Mouse (Mus musculus) midbrain, embryonic 16.5 days (tissue): Measurements from ENCODE around the gene Apol7a. TPM values are rescaled to one million over a fixed set of nuclear protein-coding genes. Genes with fewer than 3 reads are reported as not detected.
"Not testable (repeated sequence)": the region's sequence is repeated elsewhere in the genome, so short reads cannot be mapped to it uniquely, and the experiment has no call there.

Experiments
- ATAC-seq: fragments of 200-750 bp; cut with Nextera tagmentation; 2 replicates; pipeline ENCODE4 v1.8.0; 2017; ENCODE audit warnings: moderate TSS enrichment
- H3K27ac ChIP-seq: fragments of 300-500 bp; sonication (generic); 2 replicates; pipeline ENCODE4 v1.5.1; 2014; ENCODE audit warnings: mild to moderate bottlenecking, low read length, mixed read lengths
- H3K27me3 ChIP-seq: fragments of 300-500 bp; sonication (generic); 2 replicates; pipeline ENCODE4 v1.6.1; 2014; ENCODE audit warnings: low read depth, low read length, mixed read lengths; ENCODE audit not compliant: control insufficient read depth, insufficient read depth
- H3K36me3 ChIP-seq: fragments of 300-500 bp; sonication (generic); 2 replicates; pipeline ENCODE4 v1.6.1; 2014; ENCODE audit warnings: mild to moderate bottlenecking, low read length, moderate library complexity, mixed read lengths; ENCODE audit not compliant: control insufficient read depth, insufficient read depth
- H3K4me1 ChIP-seq: fragments of 300-500 bp; sonication (generic); 2 replicates; pipeline ENCODE4 v1.6.1; 2014; ENCODE audit warnings: mild to moderate bottlenecking, low read length, mixed read lengths; ENCODE audit not compliant: control insufficient read depth, insufficient read depth
- H3K4me2 ChIP-seq: fragments of 300-500 bp; sonication (generic); 2 replicates; pipeline ENCODE4 v1.6.1; 2014; ENCODE audit warnings: mild to moderate bottlenecking, low read length, mixed read lengths
- H3K4me3 ChIP-seq: fragments of 300-500 bp; sonication (generic); 2 replicates; pipeline ENCODE4 v1.5.1; 2014; ENCODE audit warnings: low read depth, mild to moderate bottlenecking, low read length, moderate library complexity, mixed read lengths
- H3K9ac ChIP-seq: fragments of 300-500 bp; sonication (generic); 2 replicates; pipeline ENCODE4 v1.6.1; 2014; ENCODE audit warnings: low read depth, low read length, mixed read lengths
- H3K9me3 ChIP-seq: fragments of 300-500 bp; sonication (generic); replicated peaks from 2 replicates; pipeline ENCODE4 v1.6.1; 2014; ENCODE audit warnings: mild to moderate bottlenecking, low read length, mixed read lengths; ENCODE audit not compliant: control insufficient read depth, poor library complexity, severe bottlenecking
- WGBS: fragments of 180-500 bp; shearing (Covaris S2); extraction: QIAGEN DNeasy Blood & Tissue Kit; methylation state at CpG from one replicate; pipeline ENCODE4 v1.1.7; 2014; 5-methylcytosine and 5-hydroxymethylcytosine counted together
- polyA plus RNA-seq: library from polyadenylated mRNA; unstranded; fragments of >200 nt; fragmentation: Nextera tagmentation; extraction: Ambion mirVana; gene quantifications from 2 replicates; pipeline ENCODE4 v1.2.1, GENCODE M21; 2015

Apol7a gene
- not detected in 2 replicates for polyA plus RNA-seq

GRCm38 (mm10) chr15:77399027-77399426, at the start of gene Apol7a:
Apol7a (minus strand) TSS chr15:77399110.
- not testable (repeated sequence) for ATAC-seq, H3K9ac ChIP-seq, H3K9me3 ChIP-seq, H3K4me2 ChIP-seq, H3K36me3 ChIP-seq, H3K4me3 ChIP-seq, H3K27ac ChIP-seq, H3K4me1 ChIP-seq, H3K27me3 ChIP-seq
- WGBS, result 64% methylated on average over 9 of the region's 9 CpGs

- not testable (repeated sequence) for H3K27ac ChIP-seq, H3K9ac ChIP-seq, H3K4me1 ChIP-seq, H3K4me3 ChIP-seq, ATAC-seq, H3K9me3 ChIP-seq, H3K36me3 ChIP-seq, H3K4me2 ChIP-seq, H3K27me3 ChIP-seq
- 77% methylated on average over 2 of the region's 2 CpGs for WGBS
Observed at GRCm38 (mm10) chr15:77447392-77447791, 48.5 kb upstream of the Apol7a start, which contains the start of gene Apol7b. Apol7b (minus strand) TSS chr15:77447492.

- not testable (repeated sequence) for H3K27ac ChIP-seq, H3K4me3 ChIP-seq, H3K27me3 ChIP-seq, H3K36me3 ChIP-seq, H3K4me2 ChIP-seq, H3K9me3 ChIP-seq, H3K9ac ChIP-seq, ATAC-seq, H3K4me1 ChIP-seq
- no CpG with 5 or more reads among the region's 1 CpGs for WGBS
Observed at GRCm38 (mm10) chr15:77445668-77446067, 46.8 kb upstream of the Apol7a start.

- not testable (repeated sequence) for H3K4me2 ChIP-seq, H3K9ac ChIP-seq, ATAC-seq, H3K36me3 ChIP-seq, H3K27ac ChIP-seq, H3K27me3 ChIP-seq, H3K4me3 ChIP-seq, H3K4me1 ChIP-seq, H3K9me3 ChIP-seq
- WGBS, result 66% methylated on average over 8 of the region's 8 CpGs
Observed at GRCm38 (mm10) chr15:77444746-77445145, 45.8 kb upstream of the Apol7a start.

- WGBS, result 77% methylated on average over 7 of the region's 10 CpGs
- not testable (repeated sequence) for H3K9ac ChIP-seq, H3K27ac ChIP-seq
Observed at GRCm38 (mm10) chr15:77428690-77429448, 30.0 kb upstream of the Apol7a start.

GRCm38 (mm10) chr15:77422925-77423324, 24.0 kb upstream of the Apol7a start:
- not testable (repeated sequence) for H3K36me3 ChIP-seq, H3K4me1 ChIP-seq, H3K9me3 ChIP-seq, H3K27ac ChIP-seq, H3K4me2 ChIP-seq, H3K27me3 ChIP-seq, H3K4me3 ChIP-seq, ATAC-seq, H3K9ac ChIP-seq
- 85% methylated on average over 3 of the region's 7 CpGs for WGBS

More at GRCm38 (mm10) chr15:77428690-77429448, 30.0 kb upstream of the Apol7a start:
- H3K4me1 ChIP-seq, H3K4me2 ChIP-seq, H3K27me3 ChIP-seq, H3K36me3 ChIP-seq, H3K4me3 ChIP-seq, H3K9me3 ChIP-seq, ATAC-seq: not testable (repeated sequence)

GRCm38 (mm10) chr15:77419657-77420056, 20.7 kb upstream of the Apol7a start:
- H3K9ac ChIP-seq, H3K4me3 ChIP-seq, H3K36me3 ChIP-seq, ATAC-seq, H3K27me3 ChIP-seq, H3K27ac ChIP-seq, H3K4me2 ChIP-seq, H3K4me1 ChIP-seq, H3K9me3 ChIP-seq: not testable (repeated sequence)
- WGBS, result no CpG with 5 or more reads among the region's 3 CpGs

GRCm38 (mm10) chr15:77416655-77417333, 17.9 kb upstream of the Apol7a start:
- H3K36me3 ChIP-seq, H3K4me1 ChIP-seq, H3K9me3 ChIP-seq, H3K27ac ChIP-seq, H3K27me3 ChIP-seq, H3K4me2 ChIP-seq, H3K4me3 ChIP-seq, H3K9ac ChIP-seq: not testable (repeated sequence)
- 17% methylated on average over 2 of the region's 10 CpGs for WGBS
- ATAC-seq, result 0 out of 2 replicates have a peak, but pooled peaks have one; percentile 21

GRCm38 (mm10) chr15:77415653-77416052, 16.7 kb upstream of the Apol7a start:
- not testable (repeated sequence) for H3K4me2 ChIP-seq, H3K27ac ChIP-seq, H3K4me3 ChIP-seq, H3K9me3 ChIP-seq, H3K4me1 ChIP-seq, ATAC-seq, H3K27me3 ChIP-seq, H3K36me3 ChIP-seq, H3K9ac ChIP-seq
- 76% methylated on average over 2 of the region's 2 CpGs for WGBS
